Mouse (Mus musculus): Measurements from ENCODE around the gene Bean1.

DNA sequence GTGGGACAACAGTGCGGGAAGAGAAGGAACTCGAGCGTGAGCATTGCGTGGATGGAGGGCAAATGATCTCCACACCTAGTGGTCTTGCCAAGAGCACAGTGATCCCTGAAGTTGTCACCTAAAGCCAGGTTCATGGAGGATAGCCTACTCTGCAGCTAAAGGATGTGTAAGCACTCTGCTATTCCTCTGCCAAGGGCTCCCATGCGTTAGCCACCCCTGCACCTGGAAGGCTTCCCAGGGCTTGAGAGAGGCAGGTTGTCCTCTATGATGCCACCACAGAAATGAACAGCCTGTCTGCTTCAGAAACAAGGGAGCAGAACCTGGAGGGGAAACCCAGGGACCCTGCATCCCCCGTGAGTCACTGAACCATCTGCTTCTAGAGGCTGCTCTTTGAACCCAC, 17.4 kb downstream of the Bean1 start:
- TF ChIP-seq HCFC1 (IDR thresholded peaks at IDR 0.05; ENCODE audit: borderline replicate concordance, insufficient read depth, low read length) (no peak), MAFK (IDR thresholded peaks at IDR 0.05; ENCODE audit: insufficient read depth, low read depth, low read length) (no peak), CHD2 (IDR thresholded peaks at IDR 0.05; ENCODE audit: low read depth, low read length) (no peak), ZC3H11A (IDR thresholded peaks at IDR 0.05; ENCODE audit: borderline replicate concordance, low read depth, low read length) (no peak)
